10 mouse cellular contexts compared by ENCODE assay signal in the genomic region with DNA sequence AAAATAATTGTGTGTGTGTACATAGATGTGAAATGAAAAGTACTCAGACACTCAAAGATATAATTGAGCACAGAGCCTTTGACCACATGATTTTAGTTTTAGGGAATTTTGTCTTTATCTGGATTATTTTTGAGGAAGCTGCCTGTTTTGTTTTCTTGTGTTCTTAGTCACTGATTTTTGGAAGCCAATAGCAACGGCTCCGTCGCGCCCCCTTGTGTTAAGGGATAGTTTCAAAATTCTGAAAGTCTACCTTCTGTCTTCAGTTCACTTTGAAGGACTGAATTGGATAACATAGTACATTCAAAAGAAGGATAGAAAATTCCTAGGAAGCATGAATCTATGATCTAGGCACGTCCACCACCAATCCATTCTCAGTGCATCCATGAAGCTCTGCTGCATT.
DNase-seq lines count a peak whose midpoint lies in the region; ATAC-seq and TF ChIP-seq lines count a peak whose summit lies in the region.
"Had no signal": no experiment of that assay in that cellular context is flagged by ENCODE, and none has a peak within 500 bp of the region (broad histone marks: within the 10 kb centered on the region; RNA-seq: fewer than 3 reads in every experiment).

No protein-coding gene starts in this region.

- H3K36me3 ChIP-seq in liver, adult 2 months (ENCODE audit: control insufficient read depth, insufficient read depth, low read length): no peaks in the 10 kb centered on the region
- no peaks in the 10 kb centered on the region for H3K36me3 ChIP-seq in liver, embryonic 12.5 days
- H3K36me3 ChIP-seq: limb, embryonic 13.5 days had no signal

- WGBS in liver, adult 2 months: 20% methylated on average over 5 of the region's 5 CpGs
- 12% methylated on average over 5 of the region's 5 CpGs for WGBS in liver, embryonic 12.5 days (ENCODE audit: insufficient replicate concordance)

- DNase-seq in cerebellum, postnatal 14 days: peak; percentile 66 to 76
- DNase-seq in liver, adult 2 months (ENCODE audit: extremely low read depth, low read depth, low spot score): no peak
- peak; percentile 21 for DNase-seq in adrenal gland, adult 2 months
- peak; percentile 45 to 71 for DNase-seq in heart, postnatal 14 days
- DNase-seq in retina, postnatal 1 day: peak; percentile 19

- H3K9ac ChIP-seq in liver, adult 2 months (ENCODE audit: low read depth, low read length): no peak overlapping the region
- H3K9ac ChIP-seq in liver, embryonic 12.5 days: no peak overlapping the region
- H3K9ac ChIP-seq: limb, embryonic 13.5 days had no signal

- peak; percentile 54 for TF ChIP-seq CTCF in liver, adult 2 months (IDR thresholded peaks at IDR 0.05; ENCODE audit: low read depth, low read length)

- ATAC-seq in cerebellum, adult (ENCODE audit: insufficient number of reproducible peaks, low FRiP score, low TSS enrichment): no peak
- ATAC-seq in liver, embryonic 12.5 days: no peak
- ATAC-seq in erythroid progenitor cell, adult 5-6 weeks (replicated peaks; ENCODE audit: low FRiP score, poor library complexity, severe bottlenecking): no peak

- no peaks in the 10 kb centered on the region for H3K9me3 ChIP-seq in liver, embryonic 12.5 days (replicated peaks)
- H3K9me3 ChIP-seq: limb, embryonic 13.5 days had no signal

- no peak overlapping the region for H3K4me3 ChIP-seq in liver, adult 2 months (ENCODE audit: insufficient read depth, low read depth, low read length)
- H3K4me3 ChIP-seq in liver, embryonic 12.5 days: no peak overlapping the region
- H3K4me3 ChIP-seq: erythroblast, embryonic 14.5 days; limb, embryonic 13.5 days had no signal

- no peak overlapping the region for H3K4me2 ChIP-seq in liver, embryonic 12.5 days
- H3K4me2 ChIP-seq: limb, embryonic 13.5 days had no signal

- no peaks in the 10 kb centered on the region for H3K27me3 ChIP-seq in liver, adult 2 months (ENCODE audit: control insufficient read depth, insufficient read depth, low read length)
- no peaks in the 10 kb centered on the region for H3K27me3 ChIP-seq in liver, embryonic 12.5 days (replicated peaks)
- H3K27me3 ChIP-seq: limb, embryonic 13.5 days had no signal

- intact Hi-C loops in heart, postnatal 14 days (cut with DNase I): loop anchor here (2.0 to 5.0 kb wide), 4 partner anchors 59 to 606 kb away; partner anchors contain the start of gene Samd5

- H3K79me2 ChIP-seq in liver, adult 2 months (ENCODE audit: control insufficient read depth, insufficient read depth, low read length): no peaks in the 10 kb centered on the region

- no peak overlapping the region for H3K27ac ChIP-seq in liver, adult 2 months (replicated peaks; ENCODE audit: insufficient read depth, low read depth, low read length)
- no peak overlapping the region for H3K27ac ChIP-seq in liver, embryonic 12.5 days
- H3K27ac ChIP-seq: limb, embryonic 13.5 days had no signal

- peaks cover 2% of the 10 kb centered on the region for H3K4me1 ChIP-seq in liver, adult 2 months (ENCODE audit: control insufficient read depth, insufficient read depth, low read length)
- no peaks in the 10 kb centered on the region for H3K4me1 ChIP-seq in liver, embryonic 12.5 days
- H3K4me1 ChIP-seq: limb, embryonic 13.5 days had no signal

- no peak for TF ChIP-seq POLR2A in liver, adult 2 months (IDR thresholded peaks at IDR 0.05; ENCODE audit: extremely low read depth, insufficient read depth, low read length)
